Mouse (Mus musculus) kidney, adult 2 months (tissue): Measurements from ENCODE around the gene Tubd1. TPM values are rescaled to one million over a fixed set of nuclear protein-coding genes. Genes with fewer than 3 reads are reported as not detected.

Source experiments
- DNase-seq: peaks from one replicate; pipeline ENCODE4 v3.0.0; 2021
- H3K27ac ChIP-seq: fragments of 200-500 bp; 2 replicates; pipeline ENCODE4 v1.5.1; 2012; ENCODE audit warnings: low read depth, low read length, control low read depth, inconsistent platforms; ENCODE audit not compliant: insufficient read depth
- H3K27me3 ChIP-seq: fragments of 200-500 bp; replicated peaks from 2 replicates; pipeline ENCODE4 v1.6.1; 2012; ENCODE audit warnings: mild to moderate bottlenecking, moderate library complexity, low read length, inconsistent platforms; ENCODE audit not compliant: control insufficient read depth, insufficient read depth
- H3K36me3 ChIP-seq: fragments of 200-500 bp; 2 replicates; pipeline ENCODE4 v1.6.1; 2012; ENCODE audit warnings: mild to moderate bottlenecking, moderate library complexity, low read length, inconsistent platforms; ENCODE audit not compliant: control insufficient read depth, insufficient read depth
- H3K4me1 ChIP-seq: fragments of 200-500 bp; 2 replicates; pipeline ENCODE4 v1.6.1; 2011; ENCODE audit warnings: low read length; ENCODE audit not compliant: control insufficient read depth, insufficient read depth
- H3K4me3 ChIP-seq: fragments of 200-500 bp; 2 replicates; pipeline ENCODE4 v1.5.1; 2011; ENCODE audit warnings: mild to moderate bottlenecking, low read depth, low read length, control low read depth; ENCODE audit not compliant: insufficient read depth
- CTCF ChIP-seq: fragments of 200-500 bp; conservative IDR thresholded peaks from 2 replicates; pipeline ENCODE4 v1.5.1; 2011; ENCODE audit warnings: low read depth, mild to moderate bottlenecking, control low read depth, low read length, moderate library complexity, mixed read lengths; ENCODE audit not compliant: insufficient read depth, insufficient read length
- POLR2A ChIP-seq: fragments of 200-500 bp; IDR thresholded peaks from one replicate; pipeline ENCODE4 v1.6.1; 2011; ENCODE audit warnings: low read depth, low read length, control low read depth
- WGBS: fragments of 180-500 bp; shearing (Covaris S2); methylation state at CpG from one replicate; pipeline ENCODE4 v1.1.7; 2018; 5-methylcytosine and 5-hydroxymethylcytosine counted together
- polyA plus RNA-seq: library from polyadenylated mRNA; depleted of rRNA; stranded (reverse); fragments of >200 nt; gene quantifications from 2 replicates; pipeline ENCODE4 v1.2.3, GENCODE M21; 2012

Tubd1 gene
- polyA plus RNA-seq, 1 experiment = 2.8 TPM

DNA sequence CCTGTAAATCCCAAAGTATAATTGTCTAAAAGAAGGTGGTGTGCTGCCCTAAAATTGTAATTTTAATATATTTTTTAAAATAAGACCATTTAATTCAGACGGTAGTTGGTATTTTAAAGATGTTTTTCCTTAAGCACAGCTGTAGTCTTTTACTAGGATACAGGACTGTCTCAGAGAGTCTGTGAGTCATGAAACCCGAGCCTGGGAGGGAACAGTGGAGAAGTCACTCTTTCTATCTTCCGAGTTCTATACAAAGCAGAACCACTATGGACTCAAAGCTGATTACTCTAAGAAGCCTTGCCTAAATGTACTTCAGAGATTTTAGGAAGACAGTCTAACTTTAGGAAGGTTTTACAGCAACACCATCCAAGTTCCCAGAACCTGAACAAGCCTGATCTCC lies 57.3 kb downstream of the Tubd1 start:
- H3K36me3 ChIP-seq = no peaks in the 10 kb centered on the region; the same call in 1 of the 2 replicates
- no peak overlapping the region for H3K27ac ChIP-seq
- 67% methylated on average over 3 of the region's 3 CpGs for WGBS
- peaks cover 4% of the 10 kb centered on the region; the same call in 1 of the 2 replicates for H3K4me1 ChIP-seq
- DNase-seq = no peak
- H3K4me3 ChIP-seq = no peak overlapping the region
- H3K27me3 ChIP-seq = no peaks in the 10 kb centered on the region
- no peak for TF ChIP-seq CTCF
- TF ChIP-seq POLR2A = no peak

DNA sequence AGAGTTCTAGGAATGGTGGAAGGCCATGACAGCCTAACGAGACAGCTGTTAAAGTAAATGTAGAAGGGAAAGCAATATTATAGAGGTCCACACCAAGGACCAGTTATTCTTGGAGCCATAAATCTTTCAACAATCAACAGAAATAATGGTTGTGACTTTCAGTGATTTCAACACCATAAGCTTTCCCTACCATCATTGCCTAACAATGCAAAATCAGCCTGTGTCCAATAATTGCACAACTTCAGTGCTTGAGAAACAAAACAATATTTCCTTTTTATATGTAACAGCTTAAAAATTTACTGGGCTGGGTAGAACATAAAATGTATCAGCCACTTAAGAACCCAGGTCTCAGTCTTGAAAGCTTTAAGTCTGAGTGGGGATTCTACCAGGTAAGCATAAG lies 58.9 kb downstream of the Tubd1 start:
- H3K4me1 ChIP-seq = peaks cover 4% of the 10 kb centered on the region; the same call in 1 of the 2 replicates
- H3K4me3 ChIP-seq = no peak overlapping the region
- no peak overlapping the region for H3K27ac ChIP-seq
- no peaks in the 10 kb centered on the region for H3K27me3 ChIP-seq
- no peaks in the 10 kb centered on the region; the same call in 1 of the 2 replicates for H3K36me3 ChIP-seq
- DNase-seq = no peak
- no peak for TF ChIP-seq CTCF
- no peak for TF ChIP-seq POLR2A
- WGBS = 89% methylated on average over 1 of the region's 1 CpGs

DNA sequence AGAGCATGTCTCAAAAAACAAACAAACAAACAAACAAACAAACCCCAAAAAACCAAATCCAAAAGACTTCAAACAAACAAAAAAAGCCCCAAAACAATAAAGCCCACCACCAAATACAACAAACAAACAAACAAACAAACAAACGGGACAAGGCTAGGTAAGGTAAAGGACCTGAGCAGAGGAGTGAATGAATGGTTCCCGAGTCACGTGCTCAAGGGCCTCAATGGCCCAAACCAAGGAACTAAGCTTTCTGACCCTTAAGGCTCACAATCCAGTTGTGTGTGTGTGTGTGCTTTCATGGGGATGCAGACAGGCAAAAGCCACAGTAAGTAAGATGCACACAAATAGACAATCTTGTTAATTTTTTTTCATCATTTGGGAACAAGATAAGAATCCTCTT lies 59.5 kb downstream of the Tubd1 start:
- Histone ChIP-seq H3K36me3 (no peaks in the 10 kb centered on the region; the same call in 1 of the 2 replicates), H3K27me3 (no peaks in the 10 kb centered on the region), H3K4me3 (no peak overlapping the region), H3K4me1 (peaks cover 4% of the 10 kb centered on the region; the same call in 1 of the 2 replicates), H3K27ac (no peak overlapping the region)
- no peak for TF ChIP-seq CTCF
- no peak for TF ChIP-seq POLR2A
- WGBS = 95% methylated on average over 3 of the region's 3 CpGs
- no peak for DNase-seq

DNA sequence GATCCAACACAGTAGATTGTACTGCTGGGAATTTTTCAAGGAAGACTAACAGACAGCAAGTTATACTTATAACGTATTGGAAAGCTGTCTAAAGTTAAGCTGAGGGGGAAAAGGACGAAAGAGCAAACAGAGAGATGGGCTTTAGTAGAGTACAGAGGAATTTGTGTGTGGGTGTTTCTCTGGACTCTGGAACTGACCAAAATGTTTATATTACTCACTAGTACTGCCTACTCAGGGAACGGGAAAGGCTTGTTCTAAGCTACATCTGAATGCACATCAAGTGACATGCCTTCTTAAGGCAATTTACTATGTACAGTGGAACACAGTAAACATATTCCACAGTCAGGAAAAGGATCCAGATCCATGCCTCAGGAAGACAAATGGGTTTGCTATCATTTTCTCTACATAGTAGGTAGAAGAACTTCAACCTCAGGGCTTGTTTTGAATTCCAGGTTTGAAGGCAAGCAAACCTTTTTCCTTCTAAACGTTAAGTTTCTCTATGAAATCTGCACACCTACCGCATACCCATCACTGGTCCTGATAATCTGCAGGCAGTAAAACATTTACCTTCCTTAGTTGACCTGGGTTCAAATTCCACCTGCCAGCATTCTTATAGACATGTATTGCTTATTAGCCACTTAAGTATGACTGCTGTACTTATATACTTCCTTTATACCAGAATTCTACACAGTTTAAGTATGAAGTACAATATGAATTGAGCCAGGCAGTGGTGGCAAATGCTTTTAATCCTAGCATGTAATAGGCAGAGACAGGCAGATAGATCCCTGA lies 60.1 kb downstream of the Tubd1 start:
- no peak for TF ChIP-seq CTCF
- TF ChIP-seq POLR2A = no peak
- Histone ChIP-seq H3K4me3 (no peak overlapping the region), H3K27me3 (no peaks in the 10 kb centered on the region), H3K27ac (no peak overlapping the region), H3K36me3 (no peaks in the 10 kb centered on the region; the same call in 1 of the 2 replicates), H3K4me1 (no peaks in the 10 kb centered on the region; the same call in 1 of the 2 replicates)
- WGBS = 49% methylated on average over 5 of the region's 5 CpGs
- no peak for DNase-seq

DNA sequence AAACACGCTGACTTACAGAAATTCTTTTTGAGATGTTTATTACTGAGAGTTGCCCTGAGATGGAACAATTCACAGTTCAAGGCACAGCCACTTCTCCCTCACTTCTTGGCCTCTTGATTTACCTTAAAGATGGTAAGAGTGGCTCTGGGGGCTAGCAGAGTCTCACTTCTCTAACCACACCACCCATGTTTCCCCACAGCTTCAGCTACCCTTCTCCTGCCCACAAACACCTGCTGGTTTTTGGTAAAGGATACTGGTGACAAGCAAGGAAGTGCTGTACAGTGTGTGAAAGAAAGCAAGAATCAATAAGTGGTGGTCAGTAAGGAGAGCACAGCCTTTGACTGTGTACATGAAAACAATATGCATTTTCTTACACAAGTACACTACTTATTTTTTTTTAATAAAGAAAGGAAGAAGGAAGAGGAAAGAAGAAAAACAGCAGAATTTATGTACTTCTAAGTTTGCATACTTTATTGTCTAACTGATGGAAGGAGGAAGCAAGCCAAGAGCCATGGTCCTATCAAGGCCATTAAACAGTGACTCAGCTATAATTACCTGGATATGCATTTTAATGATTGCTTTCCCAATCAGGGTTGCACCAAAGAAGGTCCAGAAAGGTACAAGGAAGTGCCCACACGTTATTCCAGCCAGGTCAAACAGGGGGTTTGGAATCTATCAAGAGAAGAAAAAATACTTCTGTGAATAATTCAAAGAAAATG lies 62.0 kb downstream of the Tubd1 start:
- no peak for TF ChIP-seq CTCF
- no peak for TF ChIP-seq POLR2A
- H3K36me3 ChIP-seq = no peaks in the 10 kb centered on the region; the same call in 1 of the 2 replicates
- no peaks in the 10 kb centered on the region; the same call in 1 of the 2 replicates for H3K4me1 ChIP-seq
- no peak overlapping the region for H3K4me3 ChIP-seq
- 79% methylated on average over 2 of the region's 2 CpGs for WGBS
- no peaks in the 10 kb centered on the region for H3K27me3 ChIP-seq
- no peak for DNase-seq
- H3K27ac ChIP-seq = no peak overlapping the region

DNA sequence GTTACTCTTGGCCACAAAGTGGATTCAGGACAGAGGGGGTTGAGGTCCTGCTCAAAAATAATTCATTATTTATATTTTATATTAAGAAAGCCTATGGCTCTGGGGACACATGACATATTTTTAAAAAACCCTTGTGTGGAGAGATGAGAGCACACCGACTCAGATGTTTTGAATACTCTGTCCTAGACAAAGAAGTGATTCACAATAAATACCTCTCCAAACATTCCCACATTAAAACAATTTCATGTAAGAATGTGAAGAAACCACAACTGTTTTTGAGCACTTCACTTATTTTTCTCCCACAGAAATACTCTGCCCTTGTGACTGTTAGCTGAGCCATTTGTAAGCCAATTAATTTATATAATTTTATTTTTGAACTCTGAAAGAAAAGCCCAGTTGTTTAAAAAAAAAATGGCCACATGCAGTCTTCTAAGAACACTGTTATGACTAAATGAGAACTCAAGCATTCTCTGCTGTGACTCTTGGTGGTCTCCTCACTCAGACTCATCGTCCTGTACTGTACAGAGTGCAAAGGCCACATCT lies 63.1 kb downstream of the Tubd1 start:
- no peaks in the 10 kb centered on the region for H3K27me3 ChIP-seq
- WGBS = 78% methylated on average over 2 of the region's 2 CpGs
- no peak overlapping the region for H3K4me3 ChIP-seq
- H3K27ac ChIP-seq = no peak overlapping the region
- no peak for TF ChIP-seq CTCF
- TF ChIP-seq POLR2A = no peak
- no peaks in the 10 kb centered on the region; the same call in 1 of the 2 replicates for H3K36me3 ChIP-seq
- no peaks in the 10 kb centered on the region; the same call in 1 of the 2 replicates for H3K4me1 ChIP-seq
- DNase-seq = no peak

DNA sequence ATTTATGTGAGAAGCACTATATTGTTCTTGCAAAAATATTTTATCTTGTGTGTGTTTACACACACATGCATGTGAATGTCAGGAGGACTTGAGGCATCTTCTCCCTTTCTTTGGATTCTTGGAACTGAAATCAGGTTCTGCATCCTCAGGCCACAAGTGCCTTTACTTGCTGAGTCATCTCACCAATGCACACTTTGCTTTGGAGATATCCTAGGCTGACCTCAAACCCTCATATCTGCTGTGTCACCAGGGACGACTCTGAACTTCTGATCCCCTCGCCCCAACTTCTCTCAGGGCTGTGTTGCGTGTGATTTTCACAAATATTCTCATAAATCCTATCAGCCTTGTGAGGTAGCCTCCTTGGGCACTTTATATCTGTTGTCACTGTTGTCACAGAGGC lies 65.4 kb downstream of the Tubd1 start:
- H3K27me3 ChIP-seq = no peaks in the 10 kb centered on the region
- WGBS = 76% methylated on average over 3 of the region's 3 CpGs
- H3K27ac ChIP-seq = no peak overlapping the region
- no peak overlapping the region for H3K4me3 ChIP-seq
- H3K36me3 ChIP-seq = no peaks in the 10 kb centered on the region; the same call in 1 of the 2 replicates
- TF ChIP-seq POLR2A (no peak), CTCF (no peak)
- H3K4me1 ChIP-seq = no peaks in the 10 kb centered on the region; the same call in 1 of the 2 replicates
- DNase-seq = no peak
